Mouse (Mus musculus) lung, postnatal 25 days (tissue): Measurements from ENCODE around the gene Amer3.
A peak's percentile ranks its signal among the peaks of the same experiment; 100 is the strongest.
"Not testable (repeated sequence)": the region's sequence is repeated elsewhere in the genome, so short reads cannot be mapped to it uniquely, and the experiment has no call there.

Experiments used
- DNase-seq: peaks from one replicate; pipeline ENCODE4 v3.0.0; 2022; ENCODE audit warnings: low spot score

Amer3 gene

DNA sequence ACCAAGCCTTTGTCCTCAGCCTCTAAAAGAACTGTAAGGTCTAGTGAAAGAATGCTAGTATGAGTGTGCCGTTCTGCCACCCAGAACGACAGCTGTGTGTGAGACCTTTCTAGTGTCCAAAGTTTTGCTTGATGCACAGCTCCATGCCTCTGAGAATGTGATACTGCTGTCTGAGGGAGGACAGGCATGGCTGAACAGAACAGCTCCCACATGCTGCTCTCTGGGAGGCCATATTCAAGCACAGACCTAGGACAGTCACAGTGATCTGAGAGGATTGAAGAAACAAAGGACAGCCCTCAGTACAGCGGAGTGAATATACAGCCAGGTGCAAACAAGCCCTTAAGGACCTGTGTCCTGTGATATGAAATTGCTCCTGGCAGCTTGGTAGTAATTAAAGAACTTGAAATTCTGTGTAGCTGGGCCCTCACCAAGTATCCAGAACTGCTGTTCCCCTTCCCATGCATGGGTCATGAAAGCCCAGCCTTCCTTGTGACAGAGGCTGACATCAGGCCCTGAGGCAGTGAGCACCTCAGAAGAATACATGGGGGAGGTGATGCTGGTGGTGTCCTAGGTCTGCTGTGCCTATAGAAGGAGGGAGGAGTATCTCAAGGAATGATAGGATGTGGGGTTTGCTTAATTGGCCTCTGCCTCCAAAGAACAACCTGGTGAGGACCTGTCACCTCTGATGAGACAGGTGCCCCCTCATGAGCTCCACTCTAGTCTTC, 22.0 kb downstream of the Amer3 start:
- no peak for DNase-seq

DNA sequence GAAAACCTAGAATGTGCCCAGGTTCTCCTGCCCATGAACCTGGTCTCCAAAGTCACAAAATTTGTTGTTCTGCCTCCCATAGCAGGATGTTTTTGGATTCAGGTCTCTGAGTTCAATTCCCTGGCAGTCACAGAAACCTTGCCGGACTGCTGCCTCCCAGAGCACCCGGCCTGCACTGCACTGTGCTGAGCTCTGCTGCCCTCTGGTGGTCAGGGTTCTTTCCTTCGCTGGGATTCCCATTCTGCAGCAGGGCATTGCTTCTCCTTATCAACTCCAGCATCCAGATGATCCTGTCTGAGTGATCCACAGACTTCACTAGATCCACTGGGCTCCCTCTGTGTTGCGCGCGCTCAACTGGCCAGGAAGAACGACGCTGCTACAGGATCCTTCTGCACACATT, 22.9 kb downstream of the Amer3 start:
- peak; percentile 39 for DNase-seq

DNA sequence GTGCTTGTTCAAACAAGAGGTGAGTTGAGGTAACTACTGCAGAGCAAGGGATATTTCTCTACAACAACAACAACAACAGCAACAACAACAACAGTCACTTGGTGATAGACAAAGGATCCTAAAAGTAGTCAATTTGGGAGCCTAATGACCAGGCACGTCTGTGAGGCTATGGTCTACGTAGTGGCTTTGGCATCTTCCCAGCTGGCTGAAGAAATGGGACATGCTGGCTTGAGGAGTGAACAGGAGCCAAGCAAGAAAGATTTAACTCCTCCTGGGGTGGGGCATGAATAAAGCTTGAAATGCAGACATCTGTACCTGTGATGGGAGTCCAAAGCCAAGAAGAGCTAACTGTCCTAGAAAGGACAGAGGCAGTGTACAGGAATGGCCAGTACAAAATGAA, 34.3 kb downstream of the Amer3 start:
- DNase-seq, result no peak

DNA sequence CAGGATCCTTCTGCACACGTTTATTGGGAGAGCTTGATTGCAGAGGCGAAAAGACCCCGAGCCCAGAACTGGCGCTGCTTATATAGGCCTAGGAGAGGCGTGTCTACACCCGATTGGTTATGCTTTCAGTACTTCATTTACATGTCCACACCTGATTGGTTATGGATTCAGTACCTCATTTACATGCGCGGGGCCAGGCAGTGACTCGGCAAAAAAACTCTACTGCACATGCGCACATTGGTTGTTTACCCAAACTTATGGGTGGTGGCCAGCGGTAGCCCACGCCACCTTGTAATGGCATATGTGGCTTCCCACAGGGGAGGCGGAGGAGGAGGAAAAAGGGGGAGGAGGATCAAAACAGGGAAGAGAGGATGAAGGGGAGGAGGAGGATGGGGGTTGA, 40.7 kb downstream of the Amer3 start:
- DNase-seq, result not testable (repeated sequence)

DNA sequence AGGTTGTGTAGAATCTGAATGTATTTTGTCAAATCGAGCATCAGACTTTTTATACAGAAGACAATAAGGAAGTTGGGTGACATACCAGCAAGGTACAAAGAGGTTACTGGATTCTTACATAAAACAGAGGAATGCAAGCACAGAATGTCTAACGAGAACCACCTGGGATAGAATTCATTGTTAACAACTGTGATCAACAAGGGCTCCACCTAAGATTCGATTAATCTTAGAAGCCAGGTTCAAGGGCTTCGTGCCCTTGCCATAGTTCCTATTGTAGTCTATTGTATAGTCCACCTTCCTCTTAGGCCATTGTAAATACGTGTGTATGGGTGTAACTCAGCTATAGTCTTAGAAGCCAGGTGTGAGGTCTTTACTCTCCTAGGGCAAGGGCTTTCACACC, 41.3 kb downstream of the Amer3 start:
- DNase-seq, result not testable (repeated sequence)

DNA sequence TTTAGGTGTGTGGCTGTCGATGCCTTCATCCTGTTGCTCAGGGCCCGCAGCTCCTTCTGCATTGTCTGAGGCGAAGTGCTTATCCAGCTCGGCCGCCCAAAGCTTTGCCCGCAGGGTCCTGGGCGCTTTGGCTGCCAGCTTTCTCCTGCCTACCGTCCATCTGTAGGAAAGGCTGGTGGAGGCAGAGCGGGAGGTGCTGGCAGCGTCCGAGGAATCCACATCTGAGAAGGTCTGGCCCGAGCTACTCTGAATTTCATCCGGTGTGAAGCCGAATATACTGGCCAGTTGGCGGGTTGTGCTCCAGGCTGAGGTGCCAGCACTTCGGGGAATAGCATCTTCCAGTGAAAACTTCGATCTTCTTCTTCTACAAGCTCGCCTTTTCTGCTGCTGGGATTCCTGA, 56.3 kb downstream of the Amer3 start:
- DNase-seq, result no peak
